Mouse (Mus musculus): ENCODE measurements at regions not wholly inside any gene's neighbourhood (a gene's known extent, or its start where the extent isn't known, plus 50 kb on each side); places are given as distances from the start of the nearest gene placed in this dataset.

DNA sequence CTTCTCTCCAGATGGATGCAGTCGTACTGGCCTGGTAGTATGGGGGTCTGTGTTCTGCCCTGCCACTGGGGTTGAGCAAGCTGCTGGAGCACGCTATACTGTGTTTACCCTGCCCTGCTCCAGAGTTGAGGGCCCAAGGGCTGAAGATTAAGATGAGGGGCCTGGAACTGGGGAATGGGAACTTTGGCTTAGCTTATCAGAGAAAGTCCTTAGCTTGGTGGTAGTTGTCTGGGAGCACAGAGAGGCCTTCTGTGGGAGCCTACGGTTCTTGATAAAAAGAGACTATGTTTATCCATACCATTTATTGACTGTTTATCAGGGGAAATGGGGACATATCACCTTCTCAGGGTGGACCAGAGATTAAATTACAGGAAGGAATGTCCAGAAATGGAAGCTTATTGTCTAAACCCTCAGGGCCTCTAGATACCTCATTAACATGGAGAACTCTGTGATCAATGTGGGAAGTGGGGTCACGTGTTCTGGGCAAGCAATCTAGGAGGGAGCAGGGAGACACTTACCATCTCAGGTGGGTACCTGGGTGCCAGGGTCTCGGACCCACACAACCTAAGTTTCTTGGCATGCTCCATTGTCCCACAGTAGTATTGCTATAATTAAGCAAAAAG is 58.7 kb downstream of the Mycn start:
- DNase-seq (ENCODE audit: low read depth, low spot score), result no peak

- no peak for DNase-seq (ENCODE audit: low read depth, low spot score)
Measured at GRCm38 (mm10) chr12:12878031-12878430, 63.7 kb downstream of the Mycn start.

DNA sequence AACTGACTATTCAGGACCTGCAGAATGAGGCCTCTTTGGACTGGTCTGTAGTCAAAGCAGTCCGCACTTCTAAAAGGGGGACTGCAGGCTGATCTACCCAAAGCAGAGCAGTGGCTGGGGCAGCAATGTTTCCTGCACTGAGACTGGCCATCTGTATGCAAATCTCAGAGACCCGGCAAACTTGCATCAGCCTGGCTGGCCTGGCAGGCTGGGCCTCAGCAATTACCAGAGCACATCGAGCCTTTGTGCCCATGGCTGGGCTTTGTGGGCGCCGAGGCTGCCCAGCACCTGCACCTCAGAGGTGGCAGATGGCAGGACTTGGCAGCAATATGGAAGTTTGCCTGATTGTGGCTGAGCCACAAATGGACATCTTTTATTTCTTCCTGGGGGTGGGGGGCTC is 64.2 kb downstream of the Mycn start:
- DNase-seq (ENCODE audit: low read depth, low spot score), result no peak

- no peak for DNase-seq (ENCODE audit: low read depth, low spot score)
Measured at GRCm38 (mm10) chr12:12875976-12876745, 65.6 kb downstream of the Mycn start.

- DNase-seq (ENCODE audit: low read depth, low spot score), result no peak
Measured at GRCm38 (mm10) chr12:12873551-12873950, 68.2 kb downstream of the Mycn start.

DNA sequence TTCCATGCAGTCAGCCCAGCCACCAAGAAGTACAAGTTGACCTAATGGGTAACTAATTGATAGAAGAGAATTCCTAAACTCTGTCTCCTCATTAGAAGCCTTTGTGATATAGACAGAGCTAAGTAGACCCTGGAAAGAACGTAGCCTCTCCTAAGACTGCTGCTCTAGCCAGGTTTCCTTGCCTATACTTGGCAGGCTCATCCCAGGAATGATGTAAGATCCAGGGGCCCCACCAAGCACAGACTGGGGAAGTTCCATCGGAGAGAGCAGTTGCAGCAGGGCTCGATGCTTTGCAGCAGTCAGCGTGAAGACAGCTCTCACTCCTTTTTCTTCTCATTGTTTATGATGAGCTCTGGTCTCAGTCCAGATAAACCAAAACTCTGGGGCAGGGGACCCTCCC is 68.7 kb downstream of the Mycn start:
- DNase-seq (ENCODE audit: low read depth, low spot score), result no peak

- DNase-seq (ENCODE audit: low read depth, low spot score), result no peak
Measured at GRCm38 (mm10) chr12:12871272-12871671, 70.4 kb downstream of the Mycn start.

GRCm38 (mm10) chr12:12866590-12866989 is 75.1 kb downstream of the Mycn start:
- DNase-seq (ENCODE audit: low read depth, low spot score), result no peak

DNA sequence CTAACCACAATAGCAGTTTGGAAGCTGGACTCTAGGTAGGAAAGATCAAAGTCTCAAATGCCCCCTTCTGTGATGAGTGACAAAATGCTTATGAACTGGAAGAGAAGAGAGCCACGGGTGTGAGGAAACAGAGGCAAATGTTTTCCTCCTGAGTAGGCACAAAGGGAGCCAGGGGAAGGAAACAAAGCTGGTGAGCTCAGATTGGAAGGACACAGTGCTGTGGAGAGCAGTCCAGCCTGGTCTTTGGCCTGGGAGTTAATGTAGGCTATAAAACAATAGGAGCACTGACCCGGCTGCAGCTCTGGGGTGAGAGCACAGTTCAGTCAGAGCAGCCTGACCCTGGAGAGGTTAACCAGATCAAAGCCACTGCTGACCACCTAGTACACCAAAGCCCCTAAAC is 91.0 kb downstream of the Mycn start:
- DNase-seq (ENCODE audit: low read depth, low spot score), result no peak

GRCm38 (mm10) chr12:12846716-12847115 is 95.0 kb downstream of the Mycn start:
- no peak for DNase-seq (ENCODE audit: low read depth, low spot score)

GRCm38 (mm10) chr12:12842247-12842957 is 99.3 kb downstream of the Mycn start:
- no peak for DNase-seq (ENCODE audit: low read depth, low spot score)

DNA sequence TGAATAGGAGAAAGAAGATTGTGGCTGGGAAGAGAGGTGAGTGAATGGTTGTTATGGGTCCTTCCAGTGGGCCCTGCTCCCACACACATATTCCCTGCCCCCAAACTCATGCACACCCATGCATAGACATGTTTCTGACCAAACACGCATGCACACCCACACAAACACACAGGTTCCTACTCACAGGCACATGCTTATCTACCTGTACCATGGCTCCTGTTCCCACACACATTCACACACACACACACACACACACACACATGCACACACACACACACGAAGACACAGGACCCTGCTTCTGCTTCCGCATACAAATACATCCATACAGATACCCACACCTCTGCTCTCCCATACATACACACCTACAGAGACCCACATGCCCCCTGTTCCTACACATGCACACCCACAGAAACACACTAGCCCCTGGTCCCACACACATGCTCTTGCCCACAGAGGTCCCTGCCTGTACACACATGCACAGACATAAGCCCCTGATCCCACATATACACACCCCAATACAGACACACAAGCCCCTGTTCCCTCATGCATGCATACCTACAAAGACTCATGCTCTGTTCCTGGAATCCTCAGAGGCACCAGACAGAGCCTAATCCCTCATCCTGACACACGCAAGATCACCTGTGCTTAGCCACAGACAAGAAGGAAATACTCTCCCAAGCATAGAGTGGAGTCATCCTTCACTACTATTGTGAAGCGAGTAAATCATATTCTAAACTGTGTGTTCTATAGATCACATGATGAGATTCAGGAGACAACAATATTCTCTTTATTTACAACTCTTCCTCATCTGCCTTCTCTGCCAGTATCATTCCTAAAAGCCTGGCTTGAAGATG is 100.1 kb downstream of the Mycn start:
- DNase-seq (ENCODE audit: low read depth, low spot score), result no peak

DNA sequence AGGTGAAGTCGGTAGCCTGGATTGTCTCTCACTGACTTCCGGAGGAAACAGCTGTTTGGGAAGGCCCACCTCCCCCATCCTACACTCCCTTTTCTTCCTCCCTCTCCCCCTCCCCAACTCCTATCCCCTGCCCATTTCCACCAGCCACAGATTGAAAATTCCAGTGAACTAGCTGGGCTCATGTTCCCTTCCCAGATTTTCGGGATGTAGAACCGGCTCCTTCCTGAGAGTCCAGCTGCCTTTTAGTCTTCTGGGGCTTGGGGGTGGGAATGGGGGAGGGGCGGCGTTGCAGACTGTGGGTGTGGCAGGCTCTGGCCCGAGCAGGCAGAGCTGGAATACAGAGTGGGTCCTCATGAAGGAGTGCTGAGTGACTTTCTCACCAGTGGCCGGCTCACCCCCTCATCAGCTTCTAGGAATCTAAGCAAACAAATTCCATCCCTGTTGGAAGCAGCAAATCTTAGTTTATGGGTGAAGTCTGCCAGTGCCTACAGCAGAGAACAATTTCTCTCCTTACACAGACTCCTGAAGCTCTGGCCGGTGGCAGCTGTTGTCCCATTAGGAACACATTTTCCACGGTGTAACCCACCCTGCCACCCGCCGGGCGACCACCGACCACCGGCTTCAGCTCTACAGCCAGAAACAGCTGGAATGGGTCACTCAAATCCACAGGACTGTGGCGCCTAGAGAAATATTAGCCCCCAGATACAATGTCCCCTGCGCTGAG is 100.9 kb downstream of the Mycn start:
- DNase-seq (ENCODE audit: low read depth, low spot score), result no peak

DNA sequence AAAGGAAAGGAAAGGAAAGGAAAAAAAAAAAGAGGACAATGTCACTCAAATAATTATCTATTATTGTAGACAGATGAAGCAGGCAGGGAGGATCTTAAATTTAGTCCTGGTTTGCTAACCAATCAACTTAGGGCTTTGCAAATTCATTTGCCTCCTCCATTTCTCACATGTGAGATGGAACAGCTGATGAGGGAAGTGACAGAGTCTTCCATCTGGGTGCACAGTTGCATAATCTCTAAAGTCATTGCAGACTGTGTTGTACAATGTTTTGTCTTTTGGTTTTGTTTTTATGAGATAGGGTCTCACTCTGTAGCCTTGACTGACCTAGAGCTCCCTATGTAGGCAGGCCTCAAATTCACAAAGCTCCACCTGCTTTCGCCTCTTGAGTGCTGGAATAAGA is 103.9 kb downstream of the Mycn start:
- no peak for DNase-seq (ENCODE audit: low read depth, low spot score)

DNA sequence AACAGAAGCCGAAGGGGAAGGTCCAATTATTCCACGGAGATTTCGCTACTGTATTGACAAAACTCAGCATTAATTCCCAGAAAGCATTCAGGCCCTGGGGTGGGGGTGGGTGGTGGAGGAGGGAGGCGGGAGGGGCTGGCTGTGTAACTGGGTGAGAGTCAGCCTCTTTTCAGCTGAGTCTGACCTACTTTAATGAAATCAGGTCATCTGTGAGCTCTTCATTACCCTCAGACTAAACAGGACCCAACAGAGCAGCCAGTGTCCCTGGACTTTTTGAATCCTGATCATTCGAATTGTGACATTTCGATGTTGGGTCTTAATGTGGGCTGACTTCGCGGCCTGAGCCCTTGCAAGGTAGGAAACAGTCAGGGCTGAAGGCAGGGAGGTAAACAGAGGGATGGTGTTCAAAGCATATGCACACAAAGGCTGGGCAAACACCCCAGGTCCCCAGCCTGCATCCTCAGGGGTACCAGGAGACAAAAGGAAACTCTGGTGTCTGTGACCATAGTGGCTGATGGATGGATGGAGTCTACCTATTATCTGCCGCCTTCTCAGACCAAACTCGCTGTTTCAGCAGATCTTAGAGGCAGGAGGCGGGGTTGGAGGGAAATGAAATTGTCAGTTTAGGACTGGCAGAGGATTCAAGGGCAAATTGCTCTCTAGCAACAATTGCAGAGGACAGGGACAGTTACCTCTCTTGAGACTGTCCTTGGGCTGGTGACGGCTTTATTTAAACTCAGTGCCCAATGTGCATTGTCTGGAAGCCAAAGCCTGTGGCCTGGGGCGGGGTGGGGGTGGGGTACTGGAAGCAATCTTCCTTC is 113.7 kb downstream of the Mycn start:
- no peak for DNase-seq (ENCODE audit: low read depth, low spot score)

DNA sequence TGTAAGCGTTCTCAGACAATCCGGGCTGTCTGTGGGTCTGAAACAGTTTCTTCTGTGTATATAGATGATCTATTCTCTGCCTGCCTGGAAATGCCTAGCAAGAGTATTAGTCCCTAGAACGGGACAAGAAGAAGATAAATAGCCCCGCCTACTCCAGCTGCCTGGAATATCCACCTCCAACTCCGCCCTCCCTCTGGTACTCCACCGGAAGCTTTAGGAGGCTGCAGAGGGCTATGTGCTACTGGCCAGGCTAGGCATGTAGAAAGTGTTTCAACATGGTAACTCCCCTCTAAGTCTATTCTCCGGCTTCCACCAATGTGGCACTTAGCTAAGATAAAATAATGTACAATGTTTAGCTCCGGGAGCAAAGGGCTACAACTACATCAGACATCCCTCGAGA is 114.3 kb downstream of the Mycn start:
- no peak for DNase-seq (ENCODE audit: low read depth, low spot score)

DNA sequence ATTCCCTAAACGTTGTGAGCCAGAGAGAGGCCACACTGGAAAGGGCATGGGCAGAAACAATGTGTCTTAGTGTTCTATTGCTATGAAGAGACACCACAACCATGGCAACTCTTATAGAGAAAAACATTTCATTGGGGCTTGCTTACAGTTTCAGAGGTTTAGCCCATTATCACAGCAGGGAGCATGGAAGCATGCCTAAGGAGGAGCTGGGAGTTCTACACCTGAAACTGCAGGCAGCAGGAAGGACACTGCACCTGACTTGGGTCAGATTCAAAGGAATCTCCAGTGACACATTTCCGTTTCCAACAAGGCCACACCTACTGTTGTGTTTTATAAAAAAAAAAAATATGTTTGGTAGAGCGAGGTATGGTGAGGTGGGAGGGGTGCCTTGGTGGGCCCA is 115.3 kb downstream of the Mycn start:
- no peak for DNase-seq (ENCODE audit: low read depth, low spot score)

DNA sequence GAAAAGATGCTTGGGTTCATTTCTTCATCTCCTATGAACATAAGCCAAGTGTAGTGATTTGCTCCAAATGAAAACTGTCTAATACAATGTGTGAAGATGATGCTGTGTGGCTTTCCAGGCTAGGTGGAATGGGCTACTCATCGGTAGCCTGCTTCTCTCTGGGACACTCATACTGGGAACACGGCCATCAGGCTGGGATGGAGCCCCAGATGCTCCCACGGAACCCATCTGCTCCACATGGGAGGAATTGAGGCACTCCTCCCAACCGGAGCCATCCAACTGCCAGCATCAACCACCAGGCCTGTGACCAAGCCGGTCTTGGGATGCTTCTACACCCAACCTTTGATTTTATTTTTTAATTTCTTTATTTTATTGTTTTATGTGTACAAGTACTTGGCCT is 115.9 kb downstream of the Mycn start:
- DNase-seq (ENCODE audit: low read depth, low spot score), result no peak

GRCm38 (mm10) chr12:12821473-12821872 is 120.2 kb downstream of the Mycn start:
- DNase-seq (ENCODE audit: low read depth, low spot score), result no peak

GRCm38 (mm10) chr12:12820668-12821351 is 120.9 kb downstream of the Mycn start:
- DNase-seq (ENCODE audit: low read depth, low spot score), result no peak
